Mouse (Mus musculus) midbrain, embryonic 12.5 days (tissue): ENCODE results near the gene Gm7849. TPM values are rescaled to one million over a fixed set of nuclear protein-coding genes. Genes with fewer than 3 reads are reported as not detected.
"Not testable (repeated sequence)": the region's sequence is repeated elsewhere in the genome, so short reads cannot be mapped to it uniquely, and the experiment has no call there.

Experiments used
- ATAC-seq: fragments of 200-750 bp; cut with Nextera tagmentation; 2 replicates; pipeline ENCODE4 v1.8.0; 2017; ENCODE audit warnings: low read depth, moderate TSS enrichment, moderate library complexity; ENCODE audit not compliant: low FRiP score
- H3K27ac ChIP-seq: fragments of 300-500 bp; sonication (generic); replicated peaks from 2 replicates; pipeline ENCODE4 v1.5.1; 2016; ENCODE audit warnings: mild to moderate bottlenecking
- H3K27me3 ChIP-seq: fragments of 300-500 bp; sonication (generic); 2 replicates; pipeline ENCODE4 v1.6.1; 2016; ENCODE audit warnings: mild to moderate bottlenecking
- H3K36me3 ChIP-seq: fragments of 300-500 bp; sonication (generic); 2 replicates; pipeline ENCODE4 v1.6.1; 2016
- H3K4me1 ChIP-seq: fragments of 300-500 bp; sonication (generic); 2 replicates; pipeline ENCODE4 v1.6.1; 2016
- H3K4me2 ChIP-seq: fragments of 300-500 bp; sonication (generic); replicated peaks from 2 replicates; pipeline ENCODE4 v1.6.1; 2016; ENCODE audit warnings: mild to moderate bottlenecking, moderate library complexity
- H3K4me3 ChIP-seq: fragments of 300-500 bp; sonication (generic); 2 replicates; pipeline ENCODE4 v1.5.1; 2016; ENCODE audit warnings: mild to moderate bottlenecking
- H3K9ac ChIP-seq: fragments of 300-500 bp; sonication (generic); replicated peaks from 2 replicates; pipeline ENCODE4 v1.6.1; 2016; ENCODE audit warnings: mild to moderate bottlenecking, moderate library complexity
- H3K9me3 ChIP-seq: fragments of 300-500 bp; sonication (generic); 2 replicates; pipeline ENCODE4 v1.6.1; 2016; ENCODE audit warnings: mild to moderate bottlenecking
- WGBS: fragments of 180-500 bp; shearing (Covaris S2); methylation state at CpG from one replicate; pipeline ENCODE4 v1.1.7; 2016; 5-methylcytosine and 5-hydroxymethylcytosine counted together
- polyA plus RNA-seq: library from polyadenylated mRNA; unstranded; fragments of >200 nt; fragmentation: Nextera tagmentation; extraction: Ambion mirVana; gene quantifications from 2 replicates; pipeline ENCODE4 v1.2.1, GENCODE M21; 2016

Gene Gm7849
- not detected in 2 replicates for polyA plus RNA-seq

DNA sequence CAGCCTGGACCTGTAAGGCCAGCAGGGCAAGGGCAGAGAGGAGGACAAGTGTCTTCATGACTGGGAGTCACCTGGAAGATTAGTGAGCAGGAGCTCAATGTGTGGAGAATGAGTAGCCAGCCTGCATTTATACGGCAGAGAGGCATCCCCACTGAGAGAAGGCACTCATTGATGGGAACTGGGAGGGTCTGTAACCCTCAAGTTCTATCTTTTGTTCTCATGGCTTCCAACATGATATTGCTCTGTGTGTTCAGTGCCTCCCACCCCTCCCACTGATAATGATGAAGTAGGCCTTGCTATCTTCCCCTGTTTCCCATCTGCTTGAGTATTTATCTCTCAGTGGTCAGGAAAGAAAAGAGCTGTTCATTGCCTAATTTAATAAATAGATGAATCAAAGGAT lies at the start of gene Gm7849:
Gene Gm7849 (minus strand): TSS at position 101 of the 400 bp plus-strand sequence.
- H3K36me3 ChIP-seq, H3K27ac ChIP-seq, H3K9me3 ChIP-seq, H3K4me2 ChIP-seq, H3K4me1 ChIP-seq, ATAC-seq, H3K4me3 ChIP-seq, H3K9ac ChIP-seq, H3K27me3 ChIP-seq: not testable (repeated sequence)
- no CpG with 5 or more reads among the region's 1 CpGs for WGBS

DNA sequence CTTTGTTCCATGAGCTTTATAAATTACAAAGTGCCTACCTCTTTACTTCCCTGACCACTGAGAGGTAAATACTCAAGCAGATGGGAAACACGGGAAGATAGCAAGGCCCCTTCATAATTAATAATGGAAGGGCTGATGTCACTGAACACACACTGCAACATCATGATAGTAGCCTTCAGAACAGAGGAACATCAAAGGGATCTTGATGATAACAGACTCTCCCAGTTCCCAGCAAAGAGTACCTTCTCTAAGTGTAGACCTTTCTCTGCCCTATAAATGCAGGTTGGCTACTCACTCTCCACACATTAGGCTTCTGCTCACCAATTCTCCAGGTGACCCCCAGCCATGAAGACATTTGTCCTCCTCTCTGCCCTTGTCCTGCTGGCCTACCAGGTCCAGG lies 29.2 kb downstream of the Gm7849 start, which contains the start of gene Defa36:
Gene Defa36 (plus strand): TSS at position 301 of the 400 bp plus-strand sequence.
- no CpG with 5 or more reads among the region's 1 CpGs for WGBS
- H3K4me1 ChIP-seq, H3K27ac ChIP-seq, H3K36me3 ChIP-seq, H3K9me3 ChIP-seq, H3K9ac ChIP-seq, ATAC-seq, H3K4me3 ChIP-seq, H3K27me3 ChIP-seq, H3K4me2 ChIP-seq: not testable (repeated sequence)

Other genes with a start within 250 kb of the Gm7849 start
- not detected in 2 replicates for gene Gm15292, start 206.8 kb downstream of the Gm7849 start, polyA plus RNA-seq
- gene Defa27, start 141.0 kb downstream of the Gm7849 start, polyA plus RNA-seq, result not detected in 2 replicates
- not detected in 2 replicates for gene Defa29, start 129.5 kb downstream of the Gm7849 start, polyA plus RNA-seq
- gene Defa2, start 78.0 kb downstream of the Gm7849 start, polyA plus RNA-seq, result not detected in 2 replicates
- gene Defa33, start 64.7 kb downstream of the Gm7849 start, polyA plus RNA-seq, result not detected in 2 replicates
- gene Defa36, start 29.1 kb downstream of the Gm7849 start, polyA plus RNA-seq, result not detected in 2 replicates
- not detected in 2 replicates for gene Defa20, start 52.7 kb upstream of the Gm7849 start, polyA plus RNA-seq
- not detected in 2 replicates for gene Defa32, start 72.5 kb upstream of the Gm7849 start, polyA plus RNA-seq
- gene Defa37, start 108.8 kb upstream of the Gm7849 start, polyA plus RNA-seq, result not detected in 2 replicates
- not detected in 2 replicates for gene Defa28, start 126.4 kb upstream of the Gm7849 start, polyA plus RNA-seq
- not detected in 2 replicates for gene Gm7861, start 137.9 kb upstream of the Gm7849 start, polyA plus RNA-seq
- not detected in 2 replicates for gene Defa26, start 161.6 kb upstream of the Gm7849 start, polyA plus RNA-seq
- gene Defa17, start 199.2 kb upstream of the Gm7849 start, polyA plus RNA-seq, result not detected in 2 replicates
- gene Defa34, start 209.2 kb upstream of the Gm7849 start, polyA plus RNA-seq, result not detected in 2 replicates
- not detected in 2 replicates for gene AY761184, start 247.1 kb upstream of the Gm7849 start, polyA plus RNA-seq